Mouse (Mus musculus): ENCODE results near the gene Gm15013. TPM values are rescaled to one million over a fixed set of nuclear protein-coding genes. Genes with fewer than 3 reads are reported as not detected.

The Gm15013 gene
- not detected for polyA plus RNA-seq (2014; fragmentation: Illumina TruSeq; extraction: RNeasy Lipid Tissue Mini Kit (QIAGEN cat#74804); ENCODE audit: low read depth, low replicate concordance)

DNA sequence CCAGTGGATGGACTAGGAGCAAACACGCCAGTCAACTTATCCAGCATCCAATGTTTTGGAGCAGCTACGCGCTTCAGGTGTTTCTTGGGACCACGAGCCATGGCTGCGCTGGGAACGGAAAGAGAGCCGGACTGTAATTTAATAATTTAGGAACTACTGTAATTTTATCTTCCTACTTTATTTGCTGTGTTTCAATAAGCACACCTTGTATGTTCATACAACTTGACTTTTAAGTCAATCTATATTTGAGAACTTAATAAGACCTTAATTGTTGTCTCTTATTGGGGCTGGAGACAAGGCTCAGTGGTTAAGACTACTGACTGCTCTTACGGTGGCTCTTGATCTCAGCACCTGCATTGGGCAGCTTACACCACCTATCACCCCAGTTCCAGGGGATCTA lies at the start of gene Gm15013:
Gene Gm15013, minus strand, starts transcription at position 101 of the 400 bp plus-strand sequence.

GRCm38 (mm10) chrX:139684775-139685695 lies 29.2 kb downstream of the Gm15013 start, which contains the start of gene Tbc1d8b:
Tbc1d8b (plus strand) TSS chrX:139684996.

Other genes with a start within 250 kb of the Gm15013 start
- gene D330045A20Rik, start 234.1 kb downstream of the Gm15013 start, polyA plus RNA-seq (2014; fragmentation: Illumina TruSeq; extraction: RNeasy Lipid Tissue Mini Kit (QIAGEN cat#74804); ENCODE audit: low read depth, low replicate concordance) = not detected
- 63.7 TPM for gene Rnf128, start 151.2 kb downstream of the Gm15013 start, polyA plus RNA-seq (2014; fragmentation: Illumina TruSeq; extraction: RNeasy Lipid Tissue Mini Kit (QIAGEN cat#74804); ENCODE audit: low read depth, low replicate concordance)
- 6.2 TPM for gene Tbc1d8b, start 29.5 kb downstream of the Gm15013 start, polyA plus RNA-seq (2014; fragmentation: Illumina TruSeq; extraction: RNeasy Lipid Tissue Mini Kit (QIAGEN cat#74804); ENCODE audit: low read depth, low replicate concordance)
- not detected for gene Ripply1, start 67.9 kb upstream of the Gm15013 start, polyA plus RNA-seq (2014; fragmentation: Illumina TruSeq; extraction: RNeasy Lipid Tissue Mini Kit (QIAGEN cat#74804); ENCODE audit: low read depth, low replicate concordance)
- gene Cldn2, start 86.3 kb upstream of the Gm15013 start, polyA plus RNA-seq (2014; fragmentation: Illumina TruSeq; extraction: RNeasy Lipid Tissue Mini Kit (QIAGEN cat#74804); ENCODE audit: low read depth, low replicate concordance) = not detected
- gene Morc4, start 157.2 kb upstream of the Gm15013 start, polyA plus RNA-seq (2014; fragmentation: Illumina TruSeq; extraction: RNeasy Lipid Tissue Mini Kit (QIAGEN cat#74804); ENCODE audit: low read depth, low replicate concordance) = 5.1 TPM